Mouse (Mus musculus): ENCODE measurements around the gene Eid1.

Eid1 gene

GRCm38 (mm10) chr2:125667721-125668120 lies 5.2 kb upstream of the Eid1 start:
- DNase-seq (ENCODE audit: low spot score in 2 of 2) = no peak

GRCm38 (mm10) chr2:125670846-125671245 lies 2.0 kb upstream of the Eid1 start:
- DNase-seq (ENCODE audit: low spot score in 2 of 2) = no peak

DNA sequence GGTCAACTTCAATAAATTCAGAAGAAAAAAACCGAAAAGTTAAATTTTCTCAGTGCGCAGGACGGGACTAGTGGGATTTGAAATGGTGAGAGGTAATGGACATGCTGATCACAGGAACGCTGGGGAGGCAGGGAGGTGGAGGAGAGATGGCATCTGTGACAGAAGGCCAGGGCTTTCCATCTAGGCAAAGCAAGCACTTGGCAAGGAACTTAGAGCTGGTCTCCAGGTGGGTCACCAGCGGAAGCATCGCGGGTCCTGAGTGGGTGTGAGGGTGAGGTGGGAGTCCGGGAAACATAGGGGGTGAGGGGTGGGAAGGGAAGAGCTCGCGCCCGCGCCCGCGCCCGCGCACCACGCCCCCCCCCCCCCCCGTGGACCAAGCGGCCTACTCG lies 333 bp upstream of the Eid1 start:
- peak in 1 of 2 experiments; percentile 69 for DNase-seq (ENCODE audit: low spot score in 2 of 2)

DNA sequence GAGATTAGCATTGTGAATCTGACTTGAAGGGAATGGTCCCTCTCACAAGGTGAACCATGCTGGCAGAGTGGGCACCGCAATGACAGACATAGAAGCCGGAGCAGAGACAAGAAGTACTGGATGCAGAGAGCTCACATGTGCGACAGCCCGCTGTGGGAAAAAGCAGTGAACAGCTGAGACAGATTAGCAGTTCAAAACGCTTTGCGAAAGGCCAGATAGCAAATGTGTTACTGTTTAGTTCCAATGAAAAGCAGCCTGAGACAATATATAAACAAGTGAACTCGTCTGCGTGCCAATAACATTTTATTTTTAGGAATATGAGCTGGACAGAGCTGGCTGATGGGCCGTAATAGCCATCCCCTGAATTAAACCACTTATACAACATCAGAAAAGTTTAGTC lies 8.9 kb downstream of the Eid1 start:
- DNase-seq (ENCODE audit: low spot score in 2 of 2) = no peak

DNA sequence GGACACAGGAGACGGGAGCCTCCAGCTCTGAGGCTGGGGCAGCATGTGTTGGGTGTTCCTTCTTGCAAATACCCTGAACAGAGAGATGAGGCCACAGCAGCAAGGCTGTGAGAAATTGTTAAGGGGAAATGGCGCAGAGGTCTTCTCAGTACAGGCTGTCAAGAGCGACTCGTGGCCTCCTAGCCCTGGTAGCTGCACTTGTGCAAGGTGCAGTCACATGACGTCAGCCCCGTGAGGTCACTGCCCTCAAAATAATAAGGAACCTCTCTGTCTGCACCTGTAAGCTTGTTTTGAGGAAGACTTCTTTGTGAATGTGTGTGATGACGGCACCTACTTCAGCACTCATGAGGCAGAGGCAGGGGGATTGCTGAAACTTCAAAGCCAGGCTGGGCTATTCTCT lies 11.0 kb downstream of the Eid1 start:
- DNase-seq (ENCODE audit: low spot score in 2 of 2) = no peak

GRCm38 (mm10) chr2:125684559-125685440 lies 11.9 kb downstream of the Eid1 start:
- DNase-seq (ENCODE audit: low spot score in 2 of 2) = no peak

GRCm38 (mm10) chr2:125685441-125686150 lies 12.7 kb downstream of the Eid1 start:
- no peak for DNase-seq (ENCODE audit: low spot score in 2 of 2)

- no peak for DNase-seq (ENCODE audit: low spot score in 2 of 2)
Measured at GRCm38 (mm10) chr2:125692010-125692409, 19.1 kb downstream of the Eid1 start.

GRCm38 (mm10) chr2:125694798-125695197 lies 21.9 kb downstream of the Eid1 start:
- DNase-seq (ENCODE audit: low spot score in 2 of 2) = no peak

GRCm38 (mm10) chr2:125696219-125696618 lies 23.3 kb downstream of the Eid1 start:
- DNase-seq (ENCODE audit: low spot score in 2 of 2) = no peak

DNA sequence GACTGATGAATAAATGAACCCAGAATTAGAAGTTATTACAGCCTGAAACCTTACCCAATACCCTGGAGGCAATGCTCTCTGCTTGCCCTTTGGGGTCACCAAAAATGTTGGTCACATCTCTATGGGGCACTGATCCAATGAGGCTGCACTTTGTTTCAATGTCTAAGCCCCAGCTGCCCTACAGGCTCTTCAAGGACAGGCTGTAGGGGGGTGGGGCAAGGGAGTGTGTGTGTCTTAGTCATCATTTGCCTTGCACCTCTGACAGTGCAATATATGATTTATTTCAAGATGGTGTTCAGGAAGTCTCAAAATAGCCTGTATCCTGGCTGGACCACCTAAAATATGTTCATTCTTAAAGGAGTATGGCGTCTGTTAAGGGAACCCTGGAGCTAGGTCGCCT lies 28.7 kb downstream of the Eid1 start:
- no peak for DNase-seq (ENCODE audit: low spot score in 2 of 2)

GRCm38 (mm10) chr2:125702851-125703250 lies 30.0 kb downstream of the Eid1 start:
- DNase-seq (ENCODE audit: low spot score in 2 of 2) = no peak

DNA sequence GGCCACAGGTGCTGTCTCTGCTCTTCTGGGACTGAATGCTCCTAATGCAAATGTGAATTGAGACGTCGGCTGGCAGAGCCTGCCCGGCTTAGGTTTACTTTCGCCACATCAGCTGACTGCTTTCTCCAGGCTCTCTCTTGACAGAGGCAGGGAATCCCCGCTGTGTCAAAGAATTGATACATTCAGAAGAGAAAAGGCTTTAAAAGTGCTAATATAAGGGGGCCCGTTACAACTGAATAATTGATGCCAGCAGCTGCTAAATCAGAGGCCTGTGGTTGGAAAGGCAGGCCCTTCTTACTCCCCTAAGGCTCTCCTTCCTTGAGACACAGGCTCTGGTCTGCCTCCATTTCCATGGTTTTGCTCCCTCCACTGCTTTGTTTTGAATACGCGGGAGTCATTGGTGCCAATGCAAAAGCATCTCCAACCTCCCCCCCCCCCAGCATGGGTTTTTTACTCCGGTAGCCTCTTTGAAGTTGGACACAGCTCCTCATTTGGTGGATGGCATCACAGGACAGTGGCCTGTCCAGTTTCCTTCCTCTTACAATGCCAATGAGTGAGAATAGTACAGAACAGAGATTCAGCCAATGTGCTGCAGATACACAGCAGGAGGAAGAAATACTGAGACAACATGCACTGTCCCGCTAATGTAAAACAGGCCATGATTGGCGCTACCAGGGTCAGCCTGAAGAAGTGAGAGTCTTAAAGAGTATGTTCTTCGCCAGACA lies 32.2 kb downstream of the Eid1 start:
- DNase-seq (ENCODE audit: low spot score in 2 of 2) = no peak

- DNase-seq (ENCODE audit: low spot score in 2 of 2) = no peak
Measured at GRCm38 (mm10) chr2:125706510-125706921, 33.6 kb downstream of the Eid1 start.

- no peak for DNase-seq (ENCODE audit: low spot score in 2 of 2)
Measured at GRCm38 (mm10) chr2:125716599-125716998, 43.7 kb downstream of the Eid1 start.

DNA sequence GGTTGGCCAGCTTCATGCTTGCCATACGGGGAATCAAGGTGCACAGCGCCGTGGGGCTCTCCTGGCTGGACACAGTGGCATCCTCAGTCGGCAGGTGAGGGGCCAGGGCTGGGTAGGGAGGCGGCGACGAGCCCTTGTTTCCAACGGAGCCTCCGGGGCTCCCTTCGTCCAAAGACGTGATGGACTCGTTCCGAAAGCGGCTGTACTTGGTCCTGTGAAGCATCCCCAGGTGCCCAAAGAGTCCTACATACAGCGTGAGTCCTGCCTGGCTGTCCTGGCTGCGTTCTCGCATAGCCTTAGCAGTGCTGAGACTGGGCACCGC lies 50.2 kb downstream of the Eid1 start:
- DNase-seq (ENCODE audit: low spot score in 2 of 2) = no peak

DNA sequence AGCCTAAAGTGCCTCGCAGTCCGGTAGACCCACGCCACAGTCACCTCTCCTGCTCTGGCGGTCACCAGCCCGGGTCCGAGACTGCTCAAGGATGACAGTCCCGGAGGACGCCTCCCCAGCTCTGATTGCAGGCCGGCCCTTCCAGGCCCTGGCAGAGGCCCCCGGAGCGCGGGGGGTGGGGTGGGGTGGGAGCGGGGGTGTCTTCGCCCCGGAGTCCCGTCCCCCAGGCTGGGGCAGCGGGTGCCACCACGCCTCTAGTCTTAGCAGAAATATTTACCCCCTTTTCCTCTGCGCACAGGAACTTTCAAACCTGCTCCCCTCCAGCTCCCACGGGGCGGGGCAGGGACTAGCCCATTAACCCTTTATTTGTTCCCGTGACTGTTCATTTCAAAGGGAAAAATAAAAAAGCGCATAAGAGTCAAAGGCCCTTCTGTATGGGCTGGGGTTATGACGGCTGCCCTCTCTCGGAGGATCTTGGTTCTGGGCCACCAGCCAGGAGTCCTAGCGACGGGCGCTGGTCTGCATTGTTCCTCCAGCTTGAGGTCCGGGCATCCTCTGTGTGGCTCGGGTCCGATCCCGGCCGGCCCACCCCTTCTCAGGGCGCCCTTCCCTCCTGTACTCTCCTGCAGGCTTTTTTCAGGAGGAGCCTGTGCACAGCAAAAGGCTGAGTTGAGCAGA lies 50.7 kb downstream of the Eid1 start:
- peak in 1 of 2 experiments; percentile 18 for DNase-seq (ENCODE audit: low spot score in 2 of 2)

- DNase-seq (ENCODE audit: low spot score in 2 of 2) = no peak
Measured at GRCm38 (mm10) chr2:125724086-125724430, 51.2 kb downstream of the Eid1 start, which contains the start of gene Shc4. Gene Shc4 (minus strand): TSS chr2:125724148.

Measured in spleen, postnatal 4 days (tissue).